Mouse (Mus musculus): ENCODE data around the gene Pxdn. TPM values are rescaled to one million over a fixed set of nuclear protein-coding genes. Genes with fewer than 3 reads are reported as not detected.

Gene Pxdn
- polyA plus RNA-seq (2015; fragmentation: Nextera tagmentation; extraction: Ambion mirVana) = 99.9 and 105 TPM in 2 replicates

DNA sequence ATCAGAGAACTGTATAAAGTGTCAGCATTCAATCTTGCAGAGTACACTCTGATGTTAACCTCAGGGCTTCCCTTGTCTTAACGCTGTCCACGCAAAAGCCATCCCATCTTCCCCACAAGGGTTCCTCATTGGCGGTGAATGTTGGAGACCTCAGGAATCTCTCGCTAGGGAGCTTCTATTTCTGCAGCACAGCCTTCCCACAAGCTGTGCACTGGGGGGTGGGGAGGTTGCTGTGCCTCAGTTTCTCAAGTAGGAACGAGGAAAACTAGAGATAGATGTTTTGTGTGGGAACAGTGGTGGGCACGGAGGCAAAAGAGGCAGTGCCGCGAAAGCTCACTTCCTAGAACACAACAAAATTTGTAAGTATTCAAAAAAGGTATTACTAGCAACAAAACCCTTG, at the start of gene Pxdn:
TSS of gene Pxdn (plus strand) at position 301 of the 400 bp plus-strand sequence.
- Histone ChIP-seq H3K4me1 (replicated peaks; ENCODE audit: control insufficient read depth, insufficient read depth, low read length) (peaks cover 20% of the 10 kb centered on the region), H3K27ac (ENCODE audit: low read length) (peak within 1 kb of the TSS; percentile 92), H3K9me3 (ENCODE audit: control insufficient read depth, low read length) (no peaks in the 10 kb centered on the region), H3K9ac (ENCODE audit: low read length) (peak within 1 kb of the TSS; percentile 94), H3K4me3 (ENCODE audit: low read length) (peak within 1 kb of the TSS; percentile 81), H3K4me2 (ENCODE audit: low read depth, low read length) (peak within 1 kb of the TSS; percentile 79), H3K27me3 (ENCODE audit: control insufficient read depth, insufficient read depth, low read depth, low read length) (no peaks in the 10 kb centered on the region), H3K36me3 (ENCODE audit: control insufficient read depth, insufficient read depth, low read length) (no peaks in the 10 kb centered on the region)
- WGBS = 38% methylated on average over 8 of the region's 8 CpGs
- no peak for ATAC-seq (ENCODE audit: low read depth)

DNA sequence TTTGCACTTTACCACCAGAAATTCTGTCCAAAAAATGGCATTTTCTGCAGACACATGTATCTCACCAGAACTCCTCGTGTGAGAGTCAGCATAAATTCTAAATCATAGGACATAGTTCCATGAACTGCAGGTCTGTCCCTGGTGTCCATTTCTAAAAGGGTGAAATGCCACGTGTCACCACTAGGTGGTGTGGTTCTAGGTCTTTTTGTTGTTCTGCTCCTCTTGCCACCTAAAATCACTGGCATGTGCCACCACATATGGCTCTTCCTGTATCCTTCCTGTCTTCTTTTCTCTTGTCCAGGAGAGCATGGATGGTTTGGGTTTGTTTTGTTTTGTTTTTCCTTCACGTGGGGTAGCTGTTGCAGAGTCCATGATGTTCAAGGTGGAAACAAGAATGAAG, 42.7 kb upstream of the Pxdn start:
- Histone ChIP-seq H3K27me3 (ENCODE audit: control insufficient read depth, insufficient read depth, low read depth, low read length) (no peaks in the 10 kb centered on the region), H3K36me3 (ENCODE audit: control insufficient read depth, insufficient read depth, low read length) (no peaks in the 10 kb centered on the region), H3K27ac (ENCODE audit: low read length) (no peak overlapping the region), H3K4me2 (ENCODE audit: low read depth, low read length) (no peak overlapping the region), H3K4me3 (ENCODE audit: low read length) (no peak overlapping the region), H3K9ac (ENCODE audit: low read length) (no peak overlapping the region), H3K9me3 (ENCODE audit: control insufficient read depth, low read length) (no peaks in the 10 kb centered on the region), H3K4me1 (replicated peaks; ENCODE audit: control insufficient read depth, insufficient read depth, low read length) (no peaks in the 10 kb centered on the region; the same call in 1 of the 2 replicates)
- 15% methylated on average over 3 of the region's 3 CpGs for WGBS
- no peak for ATAC-seq (ENCODE audit: low read depth)

- 43% methylated on average over 3 of the region's 3 CpGs for WGBS
- H3K4me2 ChIP-seq (ENCODE audit: low read depth, low read length) = no peak overlapping the region
- no peaks in the 10 kb centered on the region for H3K36me3 ChIP-seq (ENCODE audit: control insufficient read depth, insufficient read depth, low read length)
- H3K27me3 ChIP-seq (ENCODE audit: control insufficient read depth, insufficient read depth, low read depth, low read length) = no peaks in the 10 kb centered on the region
- no peaks in the 10 kb centered on the region for H3K9me3 ChIP-seq (ENCODE audit: control insufficient read depth, low read length)
- H3K27ac ChIP-seq (ENCODE audit: low read length) = no peak overlapping the region
- H3K4me1 ChIP-seq (replicated peaks; ENCODE audit: control insufficient read depth, insufficient read depth, low read length) = no peaks in the 10 kb centered on the region; the same call in 1 of the 2 replicates
- H3K9ac ChIP-seq (ENCODE audit: low read length) = no peak overlapping the region
- H3K4me3 ChIP-seq (ENCODE audit: low read length) = no peak overlapping the region
- ATAC-seq (ENCODE audit: low read depth) = peak; percentile 68
Observed at GRCm38 (mm10) chr12:29897533-29898085, 39.8 kb upstream of the Pxdn start.

GRCm38 (mm10) chr12:29904101-29904874, 33.1 kb upstream of the Pxdn start:
- ATAC-seq (ENCODE audit: low read depth) = no peak
- H3K4me2 ChIP-seq (ENCODE audit: low read depth, low read length) = no peak overlapping the region
- no peak overlapping the region for H3K4me3 ChIP-seq (ENCODE audit: low read length)
- H3K27me3 ChIP-seq (ENCODE audit: control insufficient read depth, insufficient read depth, low read depth, low read length) = no peaks in the 10 kb centered on the region
- H3K9me3 ChIP-seq (ENCODE audit: control insufficient read depth, low read length) = no peaks in the 10 kb centered on the region
- peaks cover 10% of the 10 kb centered on the region for H3K4me1 ChIP-seq (replicated peaks; ENCODE audit: control insufficient read depth, insufficient read depth, low read length)
- no peaks in the 10 kb centered on the region for H3K36me3 ChIP-seq (ENCODE audit: control insufficient read depth, insufficient read depth, low read length)
- H3K9ac ChIP-seq (ENCODE audit: low read length) = no peak overlapping the region
- no peak overlapping the region; the same call in 1 of the 2 replicates for H3K27ac ChIP-seq (ENCODE audit: low read length)
- 54% methylated on average over 4 of the region's 4 CpGs for WGBS

DNA sequence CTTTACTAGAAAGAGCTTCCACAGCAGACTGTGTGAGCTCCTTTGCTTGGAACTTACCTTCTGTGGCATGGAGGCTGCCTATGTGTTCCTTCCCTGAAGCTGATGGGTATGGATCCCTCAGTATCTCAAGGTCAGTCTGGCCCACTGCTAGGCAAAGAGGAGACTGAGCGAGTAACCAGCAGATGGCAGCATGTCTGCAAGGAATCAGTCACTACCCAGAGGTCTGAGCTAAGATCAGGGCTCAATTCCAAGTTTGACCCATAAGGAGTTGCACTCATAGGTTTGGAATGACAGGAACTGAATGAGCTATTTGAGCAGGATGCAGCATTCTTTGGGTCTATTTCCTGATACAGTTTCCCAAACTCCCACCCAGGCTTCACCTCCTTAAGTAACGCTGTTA, 30.4 kb upstream of the Pxdn start:
- Histone ChIP-seq H3K27me3 (ENCODE audit: control insufficient read depth, insufficient read depth, low read depth, low read length) (no peaks in the 10 kb centered on the region), H3K4me2 (ENCODE audit: low read depth, low read length) (peak overlapping the region; percentile 40), H3K9me3 (ENCODE audit: control insufficient read depth, low read length) (no peaks in the 10 kb centered on the region), H3K4me3 (ENCODE audit: low read length) (no peak overlapping the region), H3K4me1 (replicated peaks; ENCODE audit: control insufficient read depth, insufficient read depth, low read length) (peaks cover 10% of the 10 kb centered on the region), H3K27ac (ENCODE audit: low read length) (peak overlapping the region; percentile 66), H3K36me3 (ENCODE audit: control insufficient read depth, insufficient read depth, low read length) (no peaks in the 10 kb centered on the region), H3K9ac (ENCODE audit: low read length) (no peak overlapping the region)
- ATAC-seq (ENCODE audit: low read depth) = peak; percentile 95
- WGBS = 25% methylated on average over 2 of the region's 2 CpGs

GRCm38 (mm10) chr12:29916139-29916538, 21.3 kb upstream of the Pxdn start:
- no peaks in the 10 kb centered on the region for H3K4me1 ChIP-seq (replicated peaks; ENCODE audit: control insufficient read depth, insufficient read depth, low read length)
- H3K27ac ChIP-seq (ENCODE audit: low read length) = no peak overlapping the region
- WGBS = 72% methylated on average over 3 of the region's 3 CpGs
- ATAC-seq (ENCODE audit: low read depth) = no peak
- no peak overlapping the region for H3K4me3 ChIP-seq (ENCODE audit: low read length)
- H3K9ac ChIP-seq (ENCODE audit: low read length) = no peak overlapping the region
- H3K36me3 ChIP-seq (ENCODE audit: control insufficient read depth, insufficient read depth, low read length) = no peaks in the 10 kb centered on the region
- H3K9me3 ChIP-seq (ENCODE audit: control insufficient read depth, low read length) = no peaks in the 10 kb centered on the region
- H3K4me2 ChIP-seq (ENCODE audit: low read depth, low read length) = no peak overlapping the region
- no peaks in the 10 kb centered on the region for H3K27me3 ChIP-seq (ENCODE audit: control insufficient read depth, insufficient read depth, low read depth, low read length)

- Histone ChIP-seq H3K36me3 (ENCODE audit: control insufficient read depth, insufficient read depth, low read length) (no peaks in the 10 kb centered on the region), H3K27ac (ENCODE audit: low read length) (no peak overlapping the region), H3K9me3 (ENCODE audit: control insufficient read depth, low read length) (no peaks in the 10 kb centered on the region), H3K4me2 (ENCODE audit: low read depth, low read length) (no peak overlapping the region), H3K4me3 (ENCODE audit: low read length) (no peak overlapping the region), H3K27me3 (ENCODE audit: control insufficient read depth, insufficient read depth, low read depth, low read length) (no peaks in the 10 kb centered on the region), H3K9ac (ENCODE audit: low read length) (no peak overlapping the region), H3K4me1 (replicated peaks; ENCODE audit: control insufficient read depth, insufficient read depth, low read length) (no peaks in the 10 kb centered on the region)
- no peak for ATAC-seq (ENCODE audit: low read depth)
- WGBS = 80% methylated on average over 6 of the region's 6 CpGs
Observed at GRCm38 (mm10) chr12:29916807-29917206, 20.6 kb upstream of the Pxdn start.

GRCm38 (mm10) chr12:29920298-29920697, 17.1 kb upstream of the Pxdn start:
- WGBS = 61% methylated on average over 7 of the region's 7 CpGs
- H3K9me3 ChIP-seq (ENCODE audit: control insufficient read depth, low read length) = no peaks in the 10 kb centered on the region
- H3K4me3 ChIP-seq (ENCODE audit: low read length) = no peak overlapping the region
- no peak overlapping the region for H3K4me2 ChIP-seq (ENCODE audit: low read depth, low read length)
- H3K9ac ChIP-seq (ENCODE audit: low read length) = no peak overlapping the region
- H3K36me3 ChIP-seq (ENCODE audit: control insufficient read depth, insufficient read depth, low read length) = no peaks in the 10 kb centered on the region
- no peaks in the 10 kb centered on the region for H3K27me3 ChIP-seq (ENCODE audit: control insufficient read depth, insufficient read depth, low read depth, low read length)
- no peak for ATAC-seq (ENCODE audit: low read depth)
- no peak overlapping the region for H3K27ac ChIP-seq (ENCODE audit: low read length)
- H3K4me1 ChIP-seq (replicated peaks; ENCODE audit: control insufficient read depth, insufficient read depth, low read length) = no peaks in the 10 kb centered on the region

DNA sequence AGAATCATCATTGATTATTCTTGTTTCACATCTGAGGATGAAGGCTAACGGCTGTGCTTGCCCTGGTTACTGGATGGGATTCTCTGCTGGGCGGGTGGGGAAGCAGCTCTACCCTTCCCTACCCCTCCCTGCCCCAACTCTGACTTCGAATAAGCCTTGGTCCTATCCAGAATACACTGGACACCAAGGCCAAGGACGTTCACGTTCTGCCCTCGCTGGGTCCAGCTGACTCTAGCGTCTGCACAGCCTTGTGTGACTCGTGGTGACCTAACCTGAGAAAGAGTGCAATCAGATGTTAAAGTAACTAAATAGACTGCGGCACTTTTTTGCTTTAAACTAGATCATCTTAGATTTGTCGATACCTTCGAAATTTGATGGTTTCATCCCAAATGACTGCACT, 15.9 kb upstream of the Pxdn start:
- 76% methylated on average over 11 of the region's 11 CpGs for WGBS
- H3K4me3 ChIP-seq (ENCODE audit: low read length) = no peak overlapping the region
- H3K4me1 ChIP-seq (replicated peaks; ENCODE audit: control insufficient read depth, insufficient read depth, low read length) = no peaks in the 10 kb centered on the region
- no peaks in the 10 kb centered on the region for H3K9me3 ChIP-seq (ENCODE audit: control insufficient read depth, low read length)
- no peak overlapping the region for H3K9ac ChIP-seq (ENCODE audit: low read length)
- no peaks in the 10 kb centered on the region for H3K27me3 ChIP-seq (ENCODE audit: control insufficient read depth, insufficient read depth, low read depth, low read length)
- H3K4me2 ChIP-seq (ENCODE audit: low read depth, low read length) = no peak overlapping the region
- no peak for ATAC-seq (ENCODE audit: low read depth)
- no peaks in the 10 kb centered on the region for H3K36me3 ChIP-seq (ENCODE audit: control insufficient read depth, insufficient read depth, low read length)
- no peak overlapping the region for H3K27ac ChIP-seq (ENCODE audit: low read length)
